ENCODE assay signal across 27 mouse cellular contexts in genomic region chr14:23140385-23140784, GRCm38 (mm10).
DNase-seq lines count a peak whose midpoint lies in the region; ATAC-seq and TF ChIP-seq lines count a peak whose summit lies in the region.
"Had no signal": no experiment of that assay in that cellular context is flagged by ENCODE, and none has a peak within 500 bp of the region (broad histone marks: within the 10 kb centered on the region; RNA-seq: fewer than 3 reads in every experiment).

No protein-coding gene starts in this region.

- H3K79me2 ChIP-seq in myocyte (ENCODE audit: control insufficient read depth, insufficient read depth), result no peaks in the 10 kb centered on the region

- TF ChIP-seq POLR2A in myocyte (IDR thresholded peaks at IDR 0.05; ENCODE audit: insufficient read length, low read depth), result no peak

- no peak for ATAC-seq in embryonic facial prominence, embryonic 14.5 days (ENCODE audit: low read depth)
- ATAC-seq: forebrain, embryonic 15.5 days; hindbrain, embryonic 16.5 days had no signal

- no peaks in the 10 kb centered on the region for H3K27me3 ChIP-seq in embryonic facial prominence, embryonic 14.5 days (replicated peaks; ENCODE audit: control insufficient read depth, insufficient read depth, low read length)
- no peaks in the 10 kb centered on the region for H3K27me3 ChIP-seq in embryonic facial prominence, embryonic 10.5 days (replicated peaks; ENCODE audit: low read depth, poor library complexity, severe bottlenecking)
- no peaks in the 10 kb centered on the region for H3K27me3 ChIP-seq in myocyte (ENCODE audit: control insufficient read depth, insufficient read depth, insufficient read length)
- H3K27me3 ChIP-seq: forebrain, embryonic 15.5 days; heart, embryonic 13.5 days; limb, embryonic 15.5 days; liver, embryonic 13.5 days; lung, embryonic 15.5 days; neural tube, embryonic 15.5 days had no signal

- WGBS in embryonic facial prominence, embryonic 14.5 days, result 89% methylated on average over 1 of the region's 1 CpGs
- WGBS in embryonic facial prominence, embryonic 10.5 days, result 93% methylated on average over 1 of the region's 1 CpGs

- H3K27ac ChIP-seq in embryonic facial prominence, embryonic 14.5 days (replicated peaks; ENCODE audit: low read depth, low read length), result no peak overlapping the region
- no peak overlapping the region for H3K27ac ChIP-seq in embryonic facial prominence, embryonic 10.5 days (replicated peaks)
- H3K27ac ChIP-seq: forebrain, embryonic 10.5 days; forebrain, embryonic 15.5 days; heart, adult 2 months; heart, embryonic 13.5 days; limb, embryonic 10.5 days; limb, embryonic 15.5 days; liver, embryonic 13.5 days; lung, embryonic 15.5 days; macrophage; neural tube, embryonic 15.5 days had no signal

- peak; percentile 33 for DNase-seq in embryonic facial prominence, embryonic 14.5 days (ENCODE audit: low spot score)
- no peak for DNase-seq in embryonic facial prominence, embryonic 10.5 days (ENCODE audit: low spot score)
- DNase-seq in heart, adult 9 months (ENCODE audit: low spot score in 2 of 2), result peak; percentile 8 to 10
- DNase-seq in heart, postnatal 14 days, result no peak
- DNase-seq in NIH3T3 (ENCODE audit: low read depth), result peak; percentile 57
- DNase-seq in left cerebral cortex, adult 11 months (ENCODE audit: low spot score), result no peak
- DNase-seq: cerebellum, adult 2 months; cerebellum, postnatal 14 days; gastrocnemius, postnatal 36 days; heart, adult 2 months; kidney, adult 2 months; layer of hippocampus, postnatal 36 days; liver, embryonic 13.5 days; midbrain, embryonic 14.5 days; right cerebral cortex, postnatal 25 days; spleen, adult 18-20 months; thymus, postnatal 36 days had no signal

- H3K9ac ChIP-seq in embryonic facial prominence, embryonic 14.5 days (ENCODE audit: low read depth, low read length), result no peak overlapping the region
- H3K9ac ChIP-seq: forebrain, embryonic 15.5 days; heart, embryonic 13.5 days; limb, embryonic 15.5 days; liver, embryonic 13.5 days; lung, embryonic 15.5 days; neural tube, embryonic 15.5 days had no signal

- H3K4me3 ChIP-seq in embryonic facial prominence, embryonic 14.5 days (ENCODE audit: low read depth, low read length), result no peak overlapping the region
- H3K4me3 ChIP-seq in embryonic facial prominence, embryonic 10.5 days, result no peak overlapping the region
- H3K4me3 ChIP-seq in myocyte, result no peak overlapping the region
- H3K4me3 ChIP-seq: forebrain, embryonic 10.5 days; forebrain, embryonic 15.5 days; heart, adult 2 months; heart, embryonic 13.5 days; limb, embryonic 10.5 days; limb, embryonic 15.5 days; liver, embryonic 13.5 days; lung, embryonic 15.5 days; neural tube, embryonic 15.5 days had no signal

- no peaks in the 10 kb centered on the region for H3K36me3 ChIP-seq in embryonic facial prominence, embryonic 14.5 days (ENCODE audit: control insufficient read depth, insufficient read depth, low read length)
- H3K36me3 ChIP-seq in embryonic facial prominence, embryonic 10.5 days (replicated peaks), result no peaks in the 10 kb centered on the region
- no peaks in the 10 kb centered on the region for H3K36me3 ChIP-seq in myocyte (ENCODE audit: control insufficient read depth, insufficient read depth)
- H3K36me3 ChIP-seq: forebrain, embryonic 10.5 days; forebrain, embryonic 15.5 days; heart, embryonic 13.5 days; limb, embryonic 10.5 days; limb, embryonic 15.5 days; liver, embryonic 13.5 days; lung, embryonic 15.5 days; neural tube, embryonic 15.5 days had no signal

- H3ac ChIP-seq in myocyte (ENCODE audit: control insufficient read depth, insufficient read length), result no peak overlapping the region

- intact Hi-C loops in heart, postnatal 14 days (cut with DNase I), result no loop called here

- no peaks in the 10 kb centered on the region for H3K9me3 ChIP-seq in embryonic facial prominence, embryonic 14.5 days (ENCODE audit: control insufficient read depth, low read length)
- no peaks in the 10 kb centered on the region for H3K9me3 ChIP-seq in embryonic facial prominence, embryonic 10.5 days
- H3K9me3 ChIP-seq: forebrain, embryonic 10.5 days; forebrain, embryonic 15.5 days; heart, embryonic 13.5 days; limb, embryonic 10.5 days; limb, embryonic 15.5 days; liver, embryonic 13.5 days; lung, embryonic 15.5 days; neural tube, embryonic 15.5 days had no signal

- H3K4me2 ChIP-seq in embryonic facial prominence, embryonic 14.5 days (ENCODE audit: low read depth, low read length), result no peak overlapping the region
- H3K4me2 ChIP-seq in myocyte (ENCODE audit: low read depth), result no peak overlapping the region
- H3K4me2 ChIP-seq: forebrain, embryonic 15.5 days; heart, embryonic 13.5 days; limb, embryonic 15.5 days; liver, embryonic 13.5 days; lung, embryonic 15.5 days; neural tube, embryonic 15.5 days had no signal

- H3K4me1 ChIP-seq in embryonic facial prominence, embryonic 14.5 days (ENCODE audit: control insufficient read depth, insufficient read depth, low read length), result no peaks in the 10 kb centered on the region
- peaks cover 8% of the 10 kb centered on the region; the same call in 1 of the 2 replicates for H3K4me1 ChIP-seq in embryonic facial prominence, embryonic 10.5 days
- H3K4me1 ChIP-seq: forebrain, embryonic 10.5 days; forebrain, embryonic 15.5 days; heart, embryonic 13.5 days; limb, embryonic 15.5 days; liver, embryonic 13.5 days; lung, embryonic 15.5 days; neural tube, embryonic 15.5 days had no signal

TF ChIP-seq in myocyte, 11 proteins besides CTCF, POLR2A, EP300 and RAD21:
- TF ChIP-seq USF1 (IDR thresholded peaks at IDR 0.05; ENCODE audit: low read depth) (no peak), MAX (IDR thresholded peaks at IDR 0.05; ENCODE audit: low read depth) (no peak), POLR2AphosphoS2 (IDR thresholded peaks at IDR 0.05; ENCODE audit: insufficient read length, low read depth) (no peak), CEBPB (IDR thresholded peaks at IDR 0.05; ENCODE audit: insufficient read depth, poor library complexity, severe bottlenecking) (0 out of 2 replicates have a peak, but pooled peaks have one; percentile 14), MYOD1 (IDR thresholded peaks at IDR 0.05; ENCODE audit: control insufficient read depth in 1 of 3, insufficient read length in 2 of 3, low read depth in 2 of 3) (no peak)

Comparison
In these comparisons a context has a peak if more than half of its experiments do, and no peak if none do; other contexts are left out.
1. DNase-seq: peak in embryonic facial prominence, embryonic 14.5 days (single experiment), heart, adult 9 months (2 of 2) and NIH3T3 (single experiment); none in embryonic facial prominence, embryonic 10.5 days (single experiment), heart, postnatal 14 days (0 of 2) and left cerebral cortex, adult 11 months (single experiment).